Mouse (Mus musculus) kidney, adult 2 months (tissue): ENCODE data around the gene Spns1.

Source experiments
- CTCF ChIP-seq: fragments of 200-500 bp; conservative IDR thresholded peaks from 2 replicates; pipeline ENCODE4 v1.5.1; 2011; ENCODE audit warnings: low read depth, mild to moderate bottlenecking, control low read depth, low read length, moderate library complexity, mixed read lengths; ENCODE audit not compliant: insufficient read depth, insufficient read length
- POLR2A ChIP-seq: fragments of 200-500 bp; IDR thresholded peaks from one replicate; pipeline ENCODE4 v1.6.1; 2011; ENCODE audit warnings: low read depth, low read length, control low read depth

DNA sequence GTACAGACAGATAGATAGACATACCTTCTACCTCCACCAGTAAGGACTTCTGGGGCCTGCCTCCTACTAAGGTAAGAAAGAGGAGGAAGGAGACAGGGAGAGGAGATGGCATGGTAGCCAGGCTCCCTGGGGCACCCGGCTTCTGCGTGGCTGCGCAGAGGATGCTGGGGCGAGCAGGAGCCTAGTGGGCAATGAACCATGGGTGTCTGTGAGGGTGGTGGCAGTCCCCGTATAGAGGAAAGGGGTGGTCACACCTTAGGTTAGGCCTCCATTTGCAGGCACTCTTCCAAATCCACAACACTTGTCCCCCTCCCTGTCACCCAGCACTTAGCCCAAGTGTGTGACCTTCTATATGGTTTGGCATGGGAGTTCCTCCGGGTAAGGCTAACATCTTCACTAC, 37.5 kb upstream of the Spns1 start, which contains the start of gene Cd19:
- TF ChIP-seq POLR2A, result no peak
- TF ChIP-seq CTCF, result no peak
